Mouse (Mus musculus) ES-Bruce4 (cell line): Measurements from ENCODE around the gene Lcmt1.

Source experiments
- CTCF ChIP-seq: IDR thresholded peaks from one replicate; pipeline ENCODE4 v1.8.1; 2011; ENCODE audit warnings: low read depth, low read length
- EP300 ChIP-seq: IDR thresholded peaks from 2 replicates; pipeline ENCODE4 v1.6.1; 2011; ENCODE audit warnings: low read depth, low read length; ENCODE audit not compliant: insufficient read depth
- POLR2A ChIP-seq: IDR thresholded peaks from one replicate; pipeline ENCODE4 v1.8.1; 2011; ENCODE audit warnings: low read length; ENCODE audit not compliant: insufficient read depth

GRCm38 (mm10) chr7:123368778-123369746 is 522 bp upstream of the Lcmt1 start:
- no peak for TF ChIP-seq EP300
- TF ChIP-seq POLR2A: no peak
- TF ChIP-seq CTCF: no peak
